Mouse (Mus musculus) G1E (cell line): ENCODE measurements at regions not wholly inside any gene's neighbourhood (a gene's known extent, or its start where the extent isn't known, plus 50 kb on each side); places are given as distances from the start of the nearest gene placed in this dataset.

Experiments used
- CTCF ChIP-seq: IDR thresholded peaks from 2 replicates; pipeline ENCODE4 v1.5.1; 2012; ENCODE audit warnings: low read depth, low read length, inconsistent platforms, mixed read lengths
- GATA1 ChIP-seq: IDR thresholded peaks from 2 replicates; pipeline ENCODE4 v1.6.1; 2012; ENCODE audit warnings: borderline replicate concordance, low read length, inconsistent platforms, mixed read lengths
- POLR2AphosphoS5 ChIP-seq: IDR thresholded peaks from 2 replicates; pipeline ENCODE4 v1.6.1; 2012; ENCODE audit warnings: low read depth, low read length, inconsistent platforms; ENCODE audit not compliant: insufficient replicate concordance

GRCm38 (mm10) chr7:36134557-36134956 lies 331.8 kb upstream of the Zfp507 start:
- no peak for TF ChIP-seq GATA1
- no peak for TF ChIP-seq CTCF
- no peak for TF ChIP-seq POLR2AphosphoS5
